Comparison of ENCODE assay signal across 8 mouse cellular contexts in genomic region chr10:79703541-79703940, GRCm38 (mm10). TPM values are rescaled to one million over a fixed set of nuclear protein-coding genes. Genes with fewer than 3 reads are reported as not detected.
DNase-seq lines count a peak whose midpoint lies in the region; ATAC-seq and TF ChIP-seq lines count a peak whose summit lies in the region.

No protein-coding gene starts in this region.

- no peak overlapping the region for H3K27ac ChIP-seq in neural tube, embryonic 11.5 days (ENCODE audit: low read depth, low read length)
- no peak overlapping the region for H3K27ac ChIP-seq in limb, embryonic 14.5 days (replicated peaks; ENCODE audit: low read depth, low read length)
- H3K27ac ChIP-seq in stomach, embryonic 15.5 days = peak overlapping the region; percentile 61

- DNase-seq in neural tube, embryonic 11.5 days (ENCODE audit: low spot score) = no peak
- DNase-seq in neural tube, embryonic 10.5 days (ENCODE audit: extremely low spot score, low spot score) = no peak
- no peak for DNase-seq in limb, embryonic 14.5 days (ENCODE audit: low spot score)
- no peak for DNase-seq in urinary bladder, postnatal 4 days (ENCODE audit: low spot score in 2 of 2)
- no peak for DNase-seq in left cerebral cortex, postnatal 10 days (ENCODE audit: extremely low spot score in 1 of 2, low spot score in 2 of 2)

- H3K9me3 ChIP-seq in erythroblast, embryonic 14.5 days (ENCODE audit: control insufficient read depth, low read length) = no peaks in the 10 kb centered on the region
- H3K9me3 ChIP-seq in neural tube, embryonic 11.5 days (ENCODE audit: control insufficient read depth, low read length) = no peaks in the 10 kb centered on the region
- no peaks in the 10 kb centered on the region for H3K9me3 ChIP-seq in limb, embryonic 14.5 days (ENCODE audit: control insufficient read depth, low read length)
- no peaks in the 10 kb centered on the region for H3K9me3 ChIP-seq in stomach, embryonic 15.5 days

- peaks cover 45% of the 10 kb centered on the region for H3K4me1 ChIP-seq in erythroblast, embryonic 14.5 days (ENCODE audit: control insufficient read depth)
- H3K4me1 ChIP-seq in neural tube, embryonic 11.5 days (ENCODE audit: control insufficient read depth, insufficient read depth, low read length) = peaks cover 15% of the 10 kb centered on the region
- H3K4me1 ChIP-seq in limb, embryonic 14.5 days (ENCODE audit: control insufficient read depth, insufficient read depth, low read length) = peaks cover 15% of the 10 kb centered on the region
- H3K4me1 ChIP-seq in stomach, embryonic 15.5 days = peaks cover 40% of the 10 kb centered on the region

- H3K27me3 ChIP-seq in erythroblast, embryonic 14.5 days (ENCODE audit: control insufficient read depth) = 0 out of 2 replicates have a peak, but pooled peaks cover 3% of the 10 kb centered on the region
- H3K27me3 ChIP-seq in neural tube, embryonic 11.5 days (ENCODE audit: control insufficient read depth, insufficient read depth, low read length) = no peaks in the 10 kb centered on the region
- no peaks in the 10 kb centered on the region for H3K27me3 ChIP-seq in limb, embryonic 14.5 days (ENCODE audit: control insufficient read depth, insufficient read depth, low read length)
- no peaks in the 10 kb centered on the region for H3K27me3 ChIP-seq in stomach, embryonic 15.5 days (replicated peaks)

- WGBS in neural tube, embryonic 11.5 days = 78% methylated on average over 10 of the region's 10 CpGs
- WGBS in limb, embryonic 14.5 days = 71% methylated on average over 10 of the region's 10 CpGs
- 77% methylated on average over 10 of the region's 10 CpGs for WGBS in stomach, embryonic 15.5 days

- ATAC-seq in erythroblast, adult 5-6 weeks (replicated peaks; ENCODE audit: low FRiP score, poor library complexity, severe bottlenecking) = no peak
- no peak for ATAC-seq in neural tube, embryonic 11.5 days (ENCODE audit: insufficient read depth, low FRiP score, low TSS enrichment)
- ATAC-seq in limb, embryonic 14.5 days (ENCODE audit: low FRiP score, low read depth) = no peak
- ATAC-seq in stomach, embryonic 15.5 days (ENCODE audit: insufficient read depth, low FRiP score, low read depth) = no peak

- intact Hi-C loops in left cerebral cortex, postnatal 10 days (cut with DNase I) = no loop called here

- no peak for TF ChIP-seq POLR2A in limb, embryonic 14.5 days (IDR thresholded peaks at IDR 0.05; ENCODE audit: borderline replicate concordance, extremely low read depth, insufficient read depth, insufficient read length)

- H3K36me3 ChIP-seq in erythroblast, embryonic 14.5 days (ENCODE audit: control insufficient read depth) = peaks cover 38% of the 10 kb centered on the region
- no peaks in the 10 kb centered on the region; the same call in 1 of the 2 replicates for H3K36me3 ChIP-seq in neural tube, embryonic 11.5 days (ENCODE audit: control insufficient read depth, insufficient read depth, low read length)
- peaks cover 14% of the 10 kb centered on the region for H3K36me3 ChIP-seq in limb, embryonic 14.5 days (ENCODE audit: control insufficient read depth, insufficient read depth, low read length)
- H3K36me3 ChIP-seq in stomach, embryonic 15.5 days = peaks cover 1% of the 10 kb centered on the region

- peak overlapping the region; percentile 43 for H3K4me2 ChIP-seq in neural tube, embryonic 11.5 days (ENCODE audit: low read depth)
- peak overlapping the region; percentile 95 for H3K4me2 ChIP-seq in limb, embryonic 14.5 days (replicated peaks; ENCODE audit: low read depth, low read length, severe bottlenecking)
- peak overlapping the region; percentile 83 for H3K4me2 ChIP-seq in stomach, embryonic 15.5 days

- H3K9ac ChIP-seq in neural tube, embryonic 11.5 days (ENCODE audit: low read length) = no peak overlapping the region
- peak overlapping the region; percentile 75 for H3K9ac ChIP-seq in limb, embryonic 14.5 days (ENCODE audit: low read depth, low read length, severe bottlenecking)
- H3K9ac ChIP-seq in stomach, embryonic 15.5 days = no peak overlapping the region

- H3K4me3 ChIP-seq in erythroblast, embryonic 14.5 days (replicated peaks) = peak overlapping the region; percentile 81
- peak overlapping the region; percentile 88 for H3K4me3 ChIP-seq in neural tube, embryonic 11.5 days (ENCODE audit: low read depth, low read length)
- H3K4me3 ChIP-seq in limb, embryonic 14.5 days (replicated peaks; ENCODE audit: low read length) = peak overlapping the region; percentile 84
- peak overlapping the region; percentile 71 for H3K4me3 ChIP-seq in stomach, embryonic 15.5 days (replicated peaks)

RNA-seq across cellular contexts. Expression of gene Bsg, which starts 0.8 kb away (rescaled TPM):
- 836 and 840 TPM in 2 replicates for polyA plus RNA-seq in erythroblast, embryonic 14.5 days (2012)
- total RNA-seq in erythroblast, adult 5-6 weeks (2015; ENCODE audit: low replicate concordance) = 913 and 945 TPM in 2 replicates
- total RNA-seq in erythroblast, adult 5-6 weeks (2017; ENCODE audit: low replicate concordance) = 805 and 888 TPM in 2 replicates
- polyA plus RNA-seq in neural tube, embryonic 11.5 days (2014; fragmentation: Nextera tagmentation; extraction: Ambion mirVana) = 591 and 595 TPM in 2 replicates
- polyA plus RNA-seq in limb, embryonic 14.5 days (2012; rRNA removed) = 763 and 866 TPM in 2 replicates
- 805 and 825 TPM in 2 replicates for polyA plus RNA-seq in limb, embryonic 14.5 days (2014; fragmentation: Nextera tagmentation; extraction: Ambion mirVana)
- polyA plus RNA-seq in stomach, embryonic 15.5 days (2015; fragmentation: Nextera tagmentation; extraction: Ambion mirVana) = 1,050 and 1,128 TPM in 2 replicates
- total RNA-seq in left cerebral cortex, postnatal 10 days (2021) = 100 to 1,000 TPM; 697 to 706 TPM

RNA-seq across cellular contexts. Expression of gene Hcn2, which starts 12.9 kb away (rescaled TPM):
- 0.08 and 0.15 TPM in 2 replicates for polyA plus RNA-seq in erythroblast, embryonic 14.5 days (2012)
- not detected in 2 replicates for total RNA-seq in erythroblast, adult 5-6 weeks (2015; ENCODE audit: low replicate concordance)
- not detected in 2 replicates for total RNA-seq in erythroblast, adult 5-6 weeks (2017; ENCODE audit: low replicate concordance)
- 0.28 and 0.57 TPM in 2 replicates for polyA plus RNA-seq in neural tube, embryonic 11.5 days (2014; fragmentation: Nextera tagmentation; extraction: Ambion mirVana)
- 0.70 and 1.3 TPM in 2 replicates for polyA plus RNA-seq in limb, embryonic 14.5 days (2012; rRNA removed)
- polyA plus RNA-seq in limb, embryonic 14.5 days (2014; fragmentation: Nextera tagmentation; extraction: Ambion mirVana) = 0.18 and 0.21 TPM in 2 replicates
- polyA plus RNA-seq in stomach, embryonic 15.5 days (2015; fragmentation: Nextera tagmentation; extraction: Ambion mirVana) = 0.08 and 0.14 TPM in 2 replicates
- total RNA-seq in left cerebral cortex, postnatal 10 days (2021) = 10 to 100 TPM; 75.5 to 80.0 TPM

RNA-seq across cellular contexts. Expression of gene Gzmm, which starts 14.7 kb away (rescaled TPM):
- 0.08 and 0.09 TPM in 2 replicates for polyA plus RNA-seq in erythroblast, embryonic 14.5 days (2012)
- not detected in 2 replicates for total RNA-seq in erythroblast, adult 5-6 weeks (2015; ENCODE audit: low replicate concordance)
- total RNA-seq in erythroblast, adult 5-6 weeks (2017; ENCODE audit: low replicate concordance) = 1.7 TPM in 1 of 2 replicates, not detected in the other
- polyA plus RNA-seq in neural tube, embryonic 11.5 days (2014; fragmentation: Nextera tagmentation; extraction: Ambion mirVana) = 0.57 and 0.62 TPM in 2 replicates
- 1.1 and 1.4 TPM in 2 replicates for polyA plus RNA-seq in limb, embryonic 14.5 days (2012; rRNA removed)
- 0.66 and 0.82 TPM in 2 replicates for polyA plus RNA-seq in limb, embryonic 14.5 days (2014; fragmentation: Nextera tagmentation; extraction: Ambion mirVana)
- 0.40 and 0.57 TPM in 2 replicates for polyA plus RNA-seq in stomach, embryonic 15.5 days (2015; fragmentation: Nextera tagmentation; extraction: Ambion mirVana)
- 1 to 10 TPM; 1.2 to 1.5 TPM for total RNA-seq in left cerebral cortex, postnatal 10 days (2021)

RNA-seq across cellular contexts. Expression of gene Cdc34, which starts 21.5 kb away (rescaled TPM):
- polyA plus RNA-seq in erythroblast, embryonic 14.5 days (2012) = 65.0 and 72.0 TPM in 2 replicates
- total RNA-seq in erythroblast, adult 5-6 weeks (2015; ENCODE audit: low replicate concordance) = 20.5 and 25.9 TPM in 2 replicates
- total RNA-seq in erythroblast, adult 5-6 weeks (2017; ENCODE audit: low replicate concordance) = 36.7 and 46.1 TPM in 2 replicates
- 165 and 168 TPM in 2 replicates for polyA plus RNA-seq in neural tube, embryonic 11.5 days (2014; fragmentation: Nextera tagmentation; extraction: Ambion mirVana)
- 138 and 156 TPM in 2 replicates for polyA plus RNA-seq in limb, embryonic 14.5 days (2012; rRNA removed)
- 106 and 110 TPM in 2 replicates for polyA plus RNA-seq in limb, embryonic 14.5 days (2014; fragmentation: Nextera tagmentation; extraction: Ambion mirVana)
- polyA plus RNA-seq in stomach, embryonic 15.5 days (2015; fragmentation: Nextera tagmentation; extraction: Ambion mirVana) = 107 and 108 TPM in 2 replicates
- total RNA-seq in left cerebral cortex, postnatal 10 days (2021) = 10 to 100 TPM; 64.9 to 66.8 TPM

RNA-seq across cellular contexts. Expression of gene Tpgs1, which starts 34.4 kb away (rescaled TPM):
- polyA plus RNA-seq in erythroblast, embryonic 14.5 days (2012) = 15.5 and 17.8 TPM in 2 replicates
- total RNA-seq in erythroblast, adult 5-6 weeks (2015; ENCODE audit: low replicate concordance) = 2.9 and 6.3 TPM in 2 replicates
- 0.56 and 0.68 TPM in 2 replicates for total RNA-seq in erythroblast, adult 5-6 weeks (2017; ENCODE audit: low replicate concordance)
- 71.2 and 78.7 TPM in 2 replicates for polyA plus RNA-seq in neural tube, embryonic 11.5 days (2014; fragmentation: Nextera tagmentation; extraction: Ambion mirVana)
- 44.6 and 57.4 TPM in 2 replicates for polyA plus RNA-seq in limb, embryonic 14.5 days (2012; rRNA removed)
- 66.0 and 67.0 TPM in 2 replicates for polyA plus RNA-seq in limb, embryonic 14.5 days (2014; fragmentation: Nextera tagmentation; extraction: Ambion mirVana)
- polyA plus RNA-seq in stomach, embryonic 15.5 days (2015; fragmentation: Nextera tagmentation; extraction: Ambion mirVana) = 58.2 and 59.3 TPM in 2 replicates
- total RNA-seq in left cerebral cortex, postnatal 10 days (2021) = 10 to 100 TPM; 69.6 to 72.6 TPM

Comparison
In these comparisons a context has a peak if more than half of its experiments do, and no peak if none do; other contexts are left out.
1. H3K4me2 ChIP-seq: peak in every context shown above with its lines; median percentile 95 in limb, embryonic 14.5 days; 83 in stomach, embryonic 15.5 days; 43 in neural tube, embryonic 11.5 days.